Mouse (Mus musculus) myocyte (in vitro differentiated cells): ENCODE data around the gene Arid5b.

ENCODE experiments used
- CEBPB ChIP-seq: IDR thresholded peaks from 2 replicates; pipeline ENCODE4 v1.6.1; 2011; ENCODE audit warnings: mild to moderate bottlenecking, moderate library complexity; ENCODE audit not compliant: poor library complexity, insufficient read depth, severe bottlenecking
- MAX ChIP-seq: IDR thresholded peaks from one replicate; pipeline ENCODE4 v1.6.1; 2011; ENCODE audit warnings: low read depth, mild to moderate bottlenecking, control low read depth
- POLR2A ChIP-seq: IDR thresholded peaks from one replicate; pipeline ENCODE4 v1.6.1; 2011; ENCODE audit warnings: low read depth, mild to moderate bottlenecking, control low read depth, moderate library complexity; ENCODE audit not compliant: insufficient read length
- POLR2AphosphoS2 ChIP-seq: IDR thresholded peaks from one replicate; pipeline ENCODE4 v1.6.1; 2011; ENCODE audit warnings: low read depth, control low read depth; ENCODE audit not compliant: insufficient read length
- SRF ChIP-seq: IDR thresholded peaks from one replicate; pipeline ENCODE4 v1.6.1; 2011; ENCODE audit warnings: low read depth; ENCODE audit not compliant: control insufficient read depth, insufficient read length

- TF ChIP-seq POLR2A (no peak), POLR2AphosphoS2 (no peak), CEBPB (no peak), MAX (no peak), SRF (no peak)
Measured at GRCm38 (mm10) chr10:68095136-68095535, 183.4 kb downstream of the Arid5b start.
